Mouse (Mus musculus): ENCODE results near the gene Sucla2.
"Not testable (repeated sequence)": the region's sequence is repeated elsewhere in the genome, so short reads cannot be mapped to it uniquely, and the experiment has no call there.

The Sucla2 gene

GRCm38 (mm10) chr14:73608668-73609481 is 83.8 kb downstream of the Sucla2 start:
- no peak for DNase-seq (ENCODE audit: low spot score)

GRCm38 (mm10) chr14:73614961-73615360 is 89.8 kb downstream of the Sucla2 start:
- not testable (repeated sequence) for DNase-seq (ENCODE audit: low spot score)

- no peak for DNase-seq (ENCODE audit: low spot score)
Measured at GRCm38 (mm10) chr14:73620880-73621279, 95.8 kb downstream of the Sucla2 start.

- DNase-seq (ENCODE audit: low spot score) = no peak
Measured at GRCm38 (mm10) chr14:73622988-73623387, 97.9 kb downstream of the Sucla2 start.

DNA sequence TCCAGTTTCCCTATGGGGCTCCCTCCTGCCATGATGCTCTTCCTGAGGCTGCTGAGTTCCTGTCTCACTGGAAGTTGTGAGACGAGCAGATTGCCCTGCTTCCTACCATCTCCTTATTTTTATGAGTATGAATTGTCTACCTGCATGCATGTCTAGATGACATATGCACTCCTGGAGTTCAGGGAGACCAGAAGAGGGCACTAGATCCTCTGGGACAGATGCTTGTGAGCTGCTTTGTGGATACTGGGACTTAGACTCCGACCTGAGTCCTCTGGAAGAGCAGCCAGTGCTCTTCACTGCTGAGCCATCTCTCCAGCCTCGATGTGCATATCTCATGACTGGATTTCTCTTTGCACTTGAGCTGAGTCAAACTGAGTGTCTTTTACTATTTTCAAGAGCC is 100.3 kb downstream of the Sucla2 start:
- DNase-seq (ENCODE audit: low spot score) = no peak

GRCm38 (mm10) chr14:73631511-73631910 is 106.4 kb downstream of the Sucla2 start:
- DNase-seq (ENCODE audit: low spot score) = no peak

GRCm38 (mm10) chr14:73632648-73633263 is 107.6 kb downstream of the Sucla2 start:
- no peak for DNase-seq (ENCODE audit: low spot score)

DNA sequence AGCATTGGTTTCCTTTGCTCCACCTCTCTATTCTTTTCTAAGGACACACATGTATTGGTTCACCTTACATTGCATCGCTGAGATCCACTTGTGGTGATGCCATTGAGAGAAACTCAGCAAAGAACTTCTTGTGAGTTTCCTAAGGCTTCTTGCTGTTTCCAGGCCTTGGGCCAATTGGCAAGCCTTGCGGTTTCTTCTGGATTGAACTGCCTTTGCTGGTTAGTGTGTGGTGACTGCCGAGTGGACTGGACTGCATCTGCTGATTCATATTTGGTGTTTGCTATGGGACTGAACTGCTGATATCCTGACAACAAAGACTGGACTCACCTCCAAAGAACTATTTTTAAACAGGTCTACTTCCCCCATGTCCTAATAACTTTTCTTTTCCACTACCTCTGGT is 109.2 kb downstream of the Sucla2 start:
- DNase-seq (ENCODE audit: low spot score) = no peak

GRCm38 (mm10) chr14:73637460-73637859 is 112.3 kb downstream of the Sucla2 start:
- no peak for DNase-seq (ENCODE audit: low spot score)
